In genomic region chr15:82217039-82217438, GRCm38 (mm10) we compare ENCODE assay signal across 18 mouse cellular contexts. TPM values are rescaled to one million over a fixed set of nuclear protein-coding genes. Genes with fewer than 3 reads are reported as not detected.
DNase-seq lines count a peak whose midpoint lies in the region; ATAC-seq lines count a peak whose summit lies in the region.
"Had no signal": no experiment of that assay in that cellular context is flagged by ENCODE, and none has a peak within 500 bp of the region (broad histone marks: within the 10 kb centered on the region; RNA-seq: fewer than 3 reads in every experiment).

No protein-coding gene starts in this region.

- intact Hi-C loops in left cerebral cortex, postnatal 4 days (cut with DNase I): no loop called here

- H3K4me2 ChIP-seq in hindbrain, embryonic 12.5 days (replicated peaks): no peak overlapping the region
- H3K4me2 ChIP-seq in forebrain, embryonic 14.5 days (ENCODE audit: low read length): no peak overlapping the region
- H3K4me2 ChIP-seq: heart, embryonic 12.5 days; limb, embryonic 15.5 days; neural tube, embryonic 12.5 days had no signal

- peak overlapping the region; percentile 70 for H3K27ac ChIP-seq in hindbrain, embryonic 10.5 days
- no peak overlapping the region for H3K27ac ChIP-seq in hindbrain, embryonic 12.5 days
- no peak overlapping the region for H3K27ac ChIP-seq in forebrain, embryonic 14.5 days (ENCODE audit: low read depth, low read length)
- H3K27ac ChIP-seq: limb, embryonic 15.5 days; neural tube, embryonic 12.5 days had no signal

- H3K4me1 ChIP-seq in hindbrain, embryonic 10.5 days (replicated peaks): peaks cover 66% of the 10 kb centered on the region
- peaks cover 30% of the 10 kb centered on the region for H3K4me1 ChIP-seq in hindbrain, embryonic 12.5 days
- peaks cover 19% of the 10 kb centered on the region for H3K4me1 ChIP-seq in forebrain, embryonic 14.5 days (ENCODE audit: control insufficient read depth, insufficient read depth, low read length)

- H3K27me3 ChIP-seq in hindbrain, embryonic 10.5 days (ENCODE audit: insufficient read depth, poor library complexity, severe bottlenecking): peaks cover 80% of the 10 kb centered on the region
- peaks cover 54% of the 10 kb centered on the region for H3K27me3 ChIP-seq in hindbrain, embryonic 12.5 days
- H3K27me3 ChIP-seq in forebrain, embryonic 14.5 days (replicated peaks; ENCODE audit: control insufficient read depth, insufficient read depth, low read length): peaks cover 32% of the 10 kb centered on the region

- no peaks in the 10 kb centered on the region for H3K9me3 ChIP-seq in hindbrain, embryonic 10.5 days
- no peaks in the 10 kb centered on the region for H3K9me3 ChIP-seq in hindbrain, embryonic 12.5 days (replicated peaks)
- H3K9me3 ChIP-seq in forebrain, embryonic 14.5 days (replicated peaks; ENCODE audit: control insufficient read depth, low read length): no peaks in the 10 kb centered on the region
- H3K9me3 ChIP-seq: heart, embryonic 12.5 days; limb, embryonic 15.5 days; neural tube, embryonic 12.5 days had no signal

- 9% methylated on average over 7 of the region's 7 CpGs for WGBS in hindbrain, embryonic 10.5 days
- 6% methylated on average over 7 of the region's 7 CpGs for WGBS in hindbrain, embryonic 12.5 days
- 10% methylated on average over 7 of the region's 7 CpGs for whole genome bisulfite sequencing in forebrain, embryonic 14.5 days

- no peak overlapping the region for H3K4me3 ChIP-seq in hindbrain, embryonic 10.5 days
- no peak overlapping the region for H3K4me3 ChIP-seq in hindbrain, embryonic 12.5 days
- H3K4me3 ChIP-seq in forebrain, embryonic 14.5 days (ENCODE audit: low read depth, low read length): no peak overlapping the region
- H3K4me3 ChIP-seq: heart, embryonic 12.5 days; limb, embryonic 15.5 days; neural tube, embryonic 12.5 days had no signal

- no peaks in the 10 kb centered on the region for H3K36me3 ChIP-seq in hindbrain, embryonic 10.5 days
- H3K36me3 ChIP-seq in hindbrain, embryonic 12.5 days: no peaks in the 10 kb centered on the region
- H3K36me3 ChIP-seq in forebrain, embryonic 14.5 days (ENCODE audit: control insufficient read depth, insufficient read depth, low read length): no peaks in the 10 kb centered on the region
- H3K36me3 ChIP-seq: heart, embryonic 12.5 days; limb, embryonic 15.5 days; neural tube, embryonic 12.5 days had no signal

- H3K9ac ChIP-seq in hindbrain, embryonic 12.5 days: no peak overlapping the region
- H3K9ac ChIP-seq in forebrain, embryonic 14.5 days (ENCODE audit: low read length): no peak overlapping the region; the same call in 1 of the 2 replicates
- H3K9ac ChIP-seq: limb, embryonic 15.5 days; neural tube, embryonic 12.5 days had no signal

- DNase-seq in hindbrain, embryonic 10.5 days (ENCODE audit: low spot score): no peak
- DNase-seq in A20 (ENCODE audit: low read depth, low spot score) (peak; percentile 65), ES-CJ7 (ENCODE audit: low read depth, low spot score) (peak; percentile 77)
- peak; percentile 48 for DNase-seq in forebrain, embryonic 14.5 days (ENCODE audit: low spot score)
- no peak for DNase-seq in embryo, embryonic 10.5 days (ENCODE audit: low spot score)
- DNase-seq in testis, postnatal 14 days (ENCODE audit: low spot score): no peak
- DNase-seq in left cerebral cortex, postnatal 4 days: no peak
- DNase-seq: adrenal gland, adult 2 months; kidney, postnatal 4 days; midbrain, embryonic 14.5 days; thymus, adult 18-20 months had no signal

- no peak for ATAC-seq in hindbrain, embryonic 12.5 days (ENCODE audit: low FRiP score)
- peak; percentile 49 for ATAC-seq in forebrain, embryonic 14.5 days
- ATAC-seq: intestine, postnatal 0 days; Patski had no signal

RNA-seq across cellular contexts. Expression of gene Shisa8, which starts 4.4 kb away (rescaled TPM):
- polyA plus RNA-seq in hindbrain, embryonic 10.5 days (2016; fragmentation: Nextera tagmentation; extraction: Ambion mirVana): 1.6 and 1.8 TPM in 2 replicates
- polyA plus RNA-seq in hindbrain, embryonic 12.5 days (2016; fragmentation: Nextera tagmentation; extraction: Ambion mirVana): 1.6 and 1.7 TPM in 2 replicates
- 0.61 and 0.77 TPM in 2 replicates for polyA plus RNA-seq in forebrain, embryonic 14.5 days (2014; fragmentation: Nextera tagmentation; extraction: Ambion mirVana)
- 1 to 10 TPM; 1.5 to 2.0 TPM for total RNA-seq in left cerebral cortex, postnatal 4 days (2021)
- polyA plus RNA-seq: intestine, postnatal 0 days had no signal

RNA-seq across cellular contexts. Expression of gene Tnfrsf13c, which starts 7.1 kb away (rescaled TPM):
- 0.18 and 0.46 TPM in 2 replicates for polyA plus RNA-seq in hindbrain, embryonic 10.5 days (2016; fragmentation: Nextera tagmentation; extraction: Ambion mirVana)
- polyA plus RNA-seq in hindbrain, embryonic 12.5 days (2016; fragmentation: Nextera tagmentation; extraction: Ambion mirVana): 0.18 and 0.34 TPM in 2 replicates
- polyA plus RNA-seq in forebrain, embryonic 14.5 days (2014; fragmentation: Nextera tagmentation; extraction: Ambion mirVana): 0.14 and 0.19 TPM in 2 replicates
- 1 to 10 TPM in 1 of 2 experiments, under 1 TPM in 1; 0.46 to 1.1 TPM for total RNA-seq in left cerebral cortex, postnatal 4 days (2021)
- total RNA-seq: adrenal gland, adult 2 months had no signal
- polyA plus RNA-seq: heart, embryonic 12.5 days; intestine, postnatal 0 days; midbrain, embryonic 14.5 days had no signal

RNA-seq across cellular contexts. Expression of gene Cenpm, which starts 27.5 kb away (rescaled TPM):
- polyA plus RNA-seq in hindbrain, embryonic 10.5 days (2016; fragmentation: Nextera tagmentation; extraction: Ambion mirVana): 86.2 and 92.6 TPM in 2 replicates
- 51.1 and 51.4 TPM in 2 replicates for polyA plus RNA-seq in hindbrain, embryonic 12.5 days (2016; fragmentation: Nextera tagmentation; extraction: Ambion mirVana)
- polyA plus RNA-seq in forebrain, embryonic 14.5 days (2014; fragmentation: Nextera tagmentation; extraction: Ambion mirVana): 42.4 and 63.9 TPM in 2 replicates
- 1 to 10 TPM; 6.5 to 6.9 TPM for total RNA-seq in left cerebral cortex, postnatal 4 days (2021)

RNA-seq across cellular contexts. Expression of gene 1500009C09Rik, which starts 35.2 kb away (rescaled TPM):
- polyA plus RNA-seq in hindbrain, embryonic 10.5 days (2016; fragmentation: Nextera tagmentation; extraction: Ambion mirVana): 0.17 and 1.5 TPM in 2 replicates
- 1.3 and 1.6 TPM in 2 replicates for polyA plus RNA-seq in hindbrain, embryonic 12.5 days (2016; fragmentation: Nextera tagmentation; extraction: Ambion mirVana)
- polyA plus RNA-seq in forebrain, embryonic 14.5 days (2014; fragmentation: Nextera tagmentation; extraction: Ambion mirVana): 13.2 and 19.3 TPM in 2 replicates
- total RNA-seq in left cerebral cortex, postnatal 4 days (2021): 10 to 100 TPM; 70.9 to 77.4 TPM
- total RNA-seq: gastrocnemius, postnatal 4 days had no signal
- polyA plus RNA-seq: heart, embryonic 12.5 days; intestine, postnatal 0 days; limb, embryonic 15.5 days; Patski had no signal

RNA-seq across cellular contexts. Expression of gene Sept3, which starts 57.7 kb away (rescaled TPM):
- 72.8 and 111 TPM in 2 replicates for polyA plus RNA-seq in hindbrain, embryonic 10.5 days (2016; fragmentation: Nextera tagmentation; extraction: Ambion mirVana)
- 234 and 254 TPM in 2 replicates for polyA plus RNA-seq in hindbrain, embryonic 12.5 days (2016; fragmentation: Nextera tagmentation; extraction: Ambion mirVana)
- polyA plus RNA-seq in forebrain, embryonic 14.5 days (2014; fragmentation: Nextera tagmentation; extraction: Ambion mirVana): 225 and 276 TPM in 2 replicates
- 100 to 1,000 TPM; 666 to 687 TPM for total RNA-seq in left cerebral cortex, postnatal 4 days (2021)

Comparison
In these comparisons a context has a peak if more than half of its experiments do, and no peak if none do; other contexts are left out.
1. DNase-seq: peak in A20 (single experiment), ES-CJ7 (single experiment) and forebrain, embryonic 14.5 days (single experiment); none in hindbrain, embryonic 10.5 days (single experiment), embryo, embryonic 10.5 days (single experiment), testis, postnatal 14 days (single experiment) and left cerebral cortex, postnatal 4 days (single experiment).